Mouse (Mus musculus) layer of hippocampus, postnatal 25 days (tissue): ENCODE results near the gene Clasp1. TPM values are rescaled to one million over a fixed set of nuclear protein-coding genes. Genes with fewer than 3 reads are reported as not detected.

ENCODE experiments used
- DNase-seq, 2 experiments: peaks; one replicate each; pipeline ENCODE4 v3.0.0; 2022; ENCODE audit warnings: mixed read lengths in 2 of 2, low spot score in 1 of 2; ENCODE audit errors: extremely low spot score in 1 of 2
- total RNA-seq, 2 experiments: library from RNA; stranded (reverse); gene quantifications; 2 replicates each; pipeline ENCODE4 v1.2.3; 2021

Clasp1 gene
- total RNA-seq, 2 experiments from 2014 or later: 88.7 to 103 TPM

- no peak for DNase-seq
Measured at GRCm38 (mm10) chr1:118402556-118402955, 13.7 kb downstream of the Clasp1 start.

GRCm38 (mm10) chr1:118402966-118403365, 14.1 kb downstream of the Clasp1 start:
- DNase-seq: no peak

GRCm38 (mm10) chr1:118403440-118403839, 14.6 kb downstream of the Clasp1 start:
- DNase-seq: no peak

- DNase-seq: no peak
Measured at GRCm38 (mm10) chr1:118407586-118408250, 18.9 kb downstream of the Clasp1 start.

- no peak for DNase-seq
Measured at GRCm38 (mm10) chr1:118409249-118409648, 20.4 kb downstream of the Clasp1 start.

DNA sequence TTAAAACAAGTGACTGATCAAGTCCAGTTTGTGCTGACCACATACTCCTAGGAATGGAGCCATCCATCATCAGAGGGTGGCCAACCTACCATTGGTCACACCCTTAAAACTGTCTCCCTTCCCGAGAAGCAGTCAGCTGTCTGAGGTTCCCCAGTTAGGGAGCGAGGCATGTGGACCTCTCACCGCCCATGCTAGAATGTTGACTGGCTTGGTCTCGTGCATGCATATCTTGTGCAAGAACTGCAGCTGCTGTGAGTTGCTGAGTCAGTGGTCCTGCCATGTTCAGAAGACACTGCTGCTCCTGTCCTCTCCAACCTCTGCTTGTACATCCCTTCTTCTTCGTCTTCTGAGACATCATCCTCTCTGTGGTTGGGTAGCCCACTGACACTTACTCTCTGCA, 22.0 kb downstream of the Clasp1 start:
- DNase-seq: no peak

DNA sequence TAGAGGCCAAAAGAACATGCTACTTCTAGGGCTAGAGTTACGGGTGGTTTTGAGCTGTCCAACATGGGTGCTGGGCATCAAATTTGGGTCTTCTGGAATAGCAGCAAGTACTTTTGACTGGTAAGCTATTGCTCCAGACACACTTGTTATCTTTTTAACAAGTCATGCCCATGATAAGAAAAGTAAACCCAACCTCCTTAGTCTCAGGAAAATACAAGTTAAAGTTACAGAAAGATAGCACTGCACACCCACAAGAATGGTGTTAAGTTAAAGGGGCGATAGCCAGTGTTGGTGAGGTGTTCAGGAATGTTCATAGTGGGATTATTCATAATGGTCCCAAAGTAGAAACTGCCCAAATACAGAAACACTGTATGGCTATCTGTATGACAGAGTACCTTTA, 24.3 kb downstream of the Clasp1 start:
- no peak for DNase-seq

DNA sequence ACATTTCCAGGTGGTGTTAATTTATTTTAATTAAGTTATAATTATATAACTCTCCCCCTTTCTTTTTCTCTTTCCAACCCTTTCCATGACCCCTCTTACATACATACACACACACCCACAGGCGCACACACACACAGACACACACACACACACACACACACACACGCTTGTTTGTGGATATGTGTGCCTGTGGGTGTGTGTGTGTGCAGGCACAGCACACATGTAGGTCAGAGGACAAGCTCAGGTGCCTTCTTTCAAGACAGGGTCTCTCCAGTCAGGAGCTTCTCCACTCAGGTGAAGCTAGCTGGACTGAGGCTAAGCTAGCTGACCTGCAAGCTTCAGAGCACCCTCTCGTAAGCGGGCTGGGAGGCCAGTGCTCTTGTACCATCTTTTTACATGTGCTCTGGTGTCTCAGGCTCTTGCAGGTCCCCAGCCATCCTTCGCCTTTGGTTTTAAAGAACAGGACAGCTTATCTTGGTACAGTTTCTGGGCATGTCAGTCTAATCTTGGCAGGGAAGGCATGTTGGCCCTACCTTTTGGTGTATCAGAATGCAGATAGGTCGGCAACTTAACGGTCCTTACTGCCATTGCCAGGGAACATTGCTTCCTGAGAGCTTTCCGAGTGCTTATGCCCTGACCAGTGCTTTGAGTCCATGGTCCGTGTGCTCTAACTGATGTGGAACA, 28.3 kb downstream of the Clasp1 start:
- no peak for DNase-seq

DNA sequence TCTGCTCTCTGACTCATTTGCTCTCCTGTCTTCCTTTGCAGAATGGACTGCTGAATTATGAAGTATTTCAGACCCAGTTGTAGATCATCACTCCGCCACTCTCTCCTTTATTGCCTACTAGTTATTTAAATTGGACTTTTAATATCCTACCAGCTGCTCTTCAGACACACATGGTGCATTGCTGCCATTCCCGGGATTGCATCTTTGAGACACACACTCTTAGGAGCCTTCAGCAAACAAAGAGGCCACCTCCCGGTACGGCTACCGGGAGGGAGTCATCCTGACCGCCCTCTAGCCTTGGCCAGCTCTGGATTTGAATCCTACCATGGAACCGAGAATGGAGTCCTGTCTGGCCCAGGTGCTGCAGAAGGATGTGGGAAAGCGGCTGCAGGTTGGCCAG, 30.5 kb downstream of the Clasp1 start:
- no peak for DNase-seq

- no peak for DNase-seq
Measured at GRCm38 (mm10) chr1:118421149-118421548, 32.3 kb downstream of the Clasp1 start.

GRCm38 (mm10) chr1:118422812-118423211, 34.0 kb downstream of the Clasp1 start:
- DNase-seq: no peak

- DNase-seq: no peak
Measured at GRCm38 (mm10) chr1:118425982-118426381, 37.1 kb downstream of the Clasp1 start.

DNA sequence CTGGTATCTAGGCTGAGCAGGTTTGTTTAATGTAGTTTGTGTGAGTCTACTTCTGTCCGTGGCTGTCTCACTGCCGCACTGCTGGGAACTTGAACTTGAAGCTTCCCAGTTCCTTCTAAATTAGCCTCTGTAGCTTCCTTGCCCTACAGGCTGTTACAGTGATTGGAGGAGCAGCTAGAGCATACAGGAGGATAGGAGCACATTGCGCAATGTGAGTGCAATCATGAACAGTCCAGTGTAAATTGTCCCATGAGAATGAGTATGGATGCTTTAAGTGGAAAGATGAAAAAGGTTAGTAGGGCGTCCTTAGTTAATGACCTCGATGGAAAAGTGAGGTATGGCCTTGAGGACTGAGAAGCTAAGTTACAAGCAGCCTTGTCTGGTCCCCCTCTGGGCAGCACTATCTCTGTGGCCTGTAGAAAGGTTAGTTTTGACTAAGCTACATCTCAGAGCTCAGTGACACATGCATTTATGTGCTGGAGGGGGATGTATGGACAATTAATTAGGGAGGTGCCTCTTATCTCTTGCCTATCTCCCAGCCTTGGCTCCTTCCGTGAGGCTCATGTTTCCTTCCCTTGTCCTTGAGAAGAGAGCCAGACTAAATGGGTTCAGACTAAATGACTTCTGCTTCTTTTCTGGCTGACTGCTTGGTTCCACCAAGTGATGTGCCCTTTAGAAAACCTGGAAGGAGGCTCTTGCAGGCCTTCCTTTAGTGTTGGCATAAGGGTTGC, 39.7 kb downstream of the Clasp1 start:
- DNase-seq: no peak

DNA sequence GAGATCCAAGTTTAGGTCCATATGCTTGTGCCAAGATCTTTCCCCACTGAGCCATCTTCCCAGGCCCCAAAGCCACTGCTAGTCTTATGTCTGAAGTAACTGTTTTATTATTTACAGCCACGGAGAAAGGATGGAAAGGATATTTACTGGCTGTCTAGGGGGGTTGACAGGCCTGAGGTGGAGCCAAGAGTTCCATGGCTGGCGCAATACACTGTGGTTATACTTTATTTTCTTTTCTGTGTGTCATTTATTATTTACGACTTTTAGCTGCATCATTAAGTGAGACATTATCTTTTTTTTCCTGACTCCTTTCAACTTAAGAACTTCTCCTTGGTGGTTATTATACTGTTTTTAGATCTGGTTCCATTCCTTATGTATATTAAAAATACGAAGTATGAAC, 42.7 kb downstream of the Clasp1 start:
- no peak for DNase-seq

DNA sequence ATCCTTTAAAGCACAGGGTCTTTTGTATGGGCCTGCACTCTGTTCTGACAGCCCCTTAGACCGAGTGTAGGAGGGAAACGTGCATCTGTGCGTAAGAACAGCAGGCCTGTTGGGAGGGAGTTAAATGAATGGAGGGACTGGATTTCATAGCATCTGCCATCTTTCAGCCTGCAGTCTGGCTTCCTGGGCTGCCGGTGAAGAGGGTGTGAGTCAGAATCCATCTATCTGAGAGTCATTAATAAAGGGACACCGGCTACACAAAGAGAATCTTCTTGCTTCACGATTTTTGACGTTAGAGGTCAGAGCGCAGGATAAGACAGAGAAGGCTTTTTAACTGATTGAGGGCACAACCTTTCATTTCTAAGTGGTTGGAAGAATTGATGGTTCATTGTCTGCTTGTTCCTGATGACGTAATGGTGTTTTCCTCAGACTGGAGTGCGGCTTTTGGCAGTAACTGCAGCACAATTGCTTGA, 46.2 kb downstream of the Clasp1 start:
- no peak for DNase-seq

DNA sequence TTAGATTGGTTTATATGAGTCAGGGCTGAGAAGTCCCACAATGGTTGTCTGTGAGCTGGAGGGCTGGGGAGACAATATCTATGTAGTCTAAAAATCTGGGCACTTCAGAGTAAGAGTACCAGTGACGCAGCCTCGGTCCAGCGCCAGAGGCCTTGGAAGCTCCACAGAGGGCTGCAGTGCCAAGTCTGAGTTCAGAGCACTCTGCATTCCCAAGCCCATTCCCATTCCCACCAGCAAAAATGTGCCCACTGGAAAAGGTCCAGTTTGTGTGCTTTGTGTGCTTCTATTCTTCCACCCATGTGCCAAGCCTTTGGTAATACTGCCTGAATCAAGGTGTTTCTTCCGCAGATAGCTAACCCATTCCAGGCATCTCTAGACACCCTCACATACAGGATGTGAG, 49.0 kb downstream of the Clasp1 start:
- peak in 1 of 2 experiments; percentile 24 for DNase-seq

- no peak for DNase-seq
Measured at GRCm38 (mm10) chr1:118438332-118438731, 49.5 kb downstream of the Clasp1 start.

- no peak for DNase-seq
Measured at GRCm38 (mm10) chr1:118440547-118440946, 51.7 kb downstream of the Clasp1 start.

- no peak for DNase-seq
Measured at GRCm38 (mm10) chr1:118444420-118444819, 55.6 kb downstream of the Clasp1 start.

DNA sequence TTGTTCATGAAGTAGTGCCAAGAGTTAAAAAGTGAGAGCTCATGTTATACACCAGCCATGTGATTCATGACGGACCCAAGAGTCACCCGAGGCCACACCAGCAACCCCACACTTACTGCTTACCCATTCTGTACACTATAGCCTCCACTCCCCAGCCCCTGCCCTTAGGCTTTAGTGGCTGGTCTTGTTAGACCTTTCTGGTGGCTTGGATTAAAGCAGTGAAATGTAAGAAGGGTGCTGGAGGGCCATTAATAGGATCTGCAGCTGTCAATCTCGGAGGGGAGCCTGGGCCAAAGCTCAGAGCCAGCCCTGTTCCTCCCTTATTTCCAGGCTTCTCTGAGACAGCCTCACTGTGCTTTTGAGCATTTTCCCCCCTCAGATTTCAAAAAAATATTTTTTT, 56.1 kb downstream of the Clasp1 start:
- no peak for DNase-seq

DNA sequence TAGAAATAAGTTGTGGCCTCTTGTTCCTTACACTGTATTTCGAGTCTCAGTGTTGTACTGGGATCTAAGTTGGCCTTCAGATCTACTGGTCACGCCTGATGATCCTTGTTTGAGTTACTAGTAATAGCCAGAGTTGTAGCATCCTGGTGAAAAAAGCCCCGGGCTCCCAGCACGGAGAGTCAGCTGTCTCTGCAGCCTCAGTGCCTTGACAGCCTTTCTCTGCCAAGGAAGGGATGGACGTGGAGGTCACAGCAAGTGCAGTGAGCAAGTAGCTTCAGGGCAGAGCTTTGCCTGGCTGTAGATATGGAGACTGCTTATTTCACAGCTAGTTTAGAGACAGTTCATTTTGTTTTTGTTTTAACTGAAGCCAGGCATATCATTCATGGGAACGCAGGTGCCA, 56.6 kb downstream of the Clasp1 start:
- no peak for DNase-seq
